Mouse (Mus musculus): Measurements from ENCODE around the gene Figla. TPM values are rescaled to one million over a fixed set of nuclear protein-coding genes. Genes with fewer than 3 reads are reported as not detected.

The Figla gene
- total RNA-seq, 2 experiments from 2014 or later: not detected

DNA sequence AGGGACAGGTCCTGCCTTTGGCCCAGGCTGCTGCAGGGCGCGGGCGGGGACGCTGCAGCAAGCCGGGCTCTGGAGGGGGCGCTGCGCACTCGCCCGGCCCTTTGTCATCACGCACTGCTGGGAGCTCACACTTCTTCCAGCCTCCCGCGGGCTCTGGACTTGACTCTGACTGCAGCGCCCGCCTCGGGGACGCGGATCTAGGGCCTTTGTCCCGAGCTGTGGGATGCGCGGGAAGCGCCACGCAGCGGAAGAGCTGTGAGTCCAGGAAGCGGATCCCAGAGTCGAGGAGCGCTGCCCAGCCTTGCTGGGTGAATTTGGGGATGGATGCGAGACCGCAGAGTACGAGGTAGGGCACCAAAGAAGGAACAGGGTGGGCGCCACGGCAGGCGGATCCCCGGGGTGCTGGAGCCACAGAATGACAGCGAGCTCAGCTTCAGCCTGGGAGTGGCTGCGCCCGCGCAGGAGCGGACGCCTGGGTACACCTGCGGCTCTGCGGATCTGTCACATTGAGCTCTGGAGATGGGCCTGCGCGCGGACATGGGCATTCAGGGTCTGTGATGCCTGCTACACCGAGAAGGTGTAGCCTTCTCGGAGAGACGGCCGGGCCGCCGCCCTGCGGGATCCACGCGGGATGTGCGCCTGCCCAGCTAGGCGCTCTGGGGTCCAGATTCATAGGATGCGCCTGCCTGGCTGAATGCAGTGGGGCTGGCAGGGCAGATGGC, 12.8 kb downstream of the Figla start, which contains the start of gene Add2:
Gene Add2 (plus strand): TSS at position 81 of the 722 bp plus-strand sequence.
- DNase-seq: peak; percentile 35

DNA sequence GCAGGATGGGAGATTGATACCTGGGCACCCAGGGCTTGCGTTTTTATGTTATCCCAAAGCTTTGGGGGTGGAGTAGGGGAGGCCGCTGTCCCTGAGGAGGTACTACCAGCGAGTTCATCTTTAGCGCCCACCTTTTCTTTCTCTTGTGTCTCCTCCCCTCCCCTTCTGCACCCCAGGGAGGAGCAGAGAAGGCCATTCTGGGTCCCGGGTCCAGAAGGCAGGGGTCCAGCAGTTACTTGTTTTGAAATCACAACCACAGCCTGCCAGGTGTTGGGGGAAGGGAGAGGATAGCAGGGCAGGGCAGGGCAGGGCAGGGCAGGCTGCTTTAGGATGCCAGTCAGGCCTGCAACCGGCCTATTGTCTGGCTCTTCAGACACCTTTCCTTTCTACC, 13.3 kb downstream of the Figla start:
- no peak for DNase-seq

DNA sequence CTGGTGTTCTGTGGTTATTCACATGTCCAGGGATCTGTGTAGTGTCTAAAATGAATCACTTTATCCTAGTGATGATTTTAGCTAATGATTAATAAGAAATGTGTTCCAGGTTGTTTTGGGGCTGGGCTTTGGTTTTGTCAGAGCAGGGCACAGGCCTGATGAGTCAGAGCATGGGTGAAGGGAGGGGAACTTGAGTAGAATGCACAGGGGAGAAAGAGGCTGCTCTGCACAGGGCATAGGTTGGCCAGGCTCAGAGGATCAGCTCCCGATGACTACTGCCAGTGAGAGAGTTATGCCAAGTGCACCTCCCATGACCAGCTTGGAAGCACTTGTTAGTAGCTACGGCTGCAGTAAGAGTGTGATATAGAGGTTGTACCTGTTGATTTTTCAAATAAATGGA, 15.6 kb downstream of the Figla start:
- no peak for DNase-seq

DNA sequence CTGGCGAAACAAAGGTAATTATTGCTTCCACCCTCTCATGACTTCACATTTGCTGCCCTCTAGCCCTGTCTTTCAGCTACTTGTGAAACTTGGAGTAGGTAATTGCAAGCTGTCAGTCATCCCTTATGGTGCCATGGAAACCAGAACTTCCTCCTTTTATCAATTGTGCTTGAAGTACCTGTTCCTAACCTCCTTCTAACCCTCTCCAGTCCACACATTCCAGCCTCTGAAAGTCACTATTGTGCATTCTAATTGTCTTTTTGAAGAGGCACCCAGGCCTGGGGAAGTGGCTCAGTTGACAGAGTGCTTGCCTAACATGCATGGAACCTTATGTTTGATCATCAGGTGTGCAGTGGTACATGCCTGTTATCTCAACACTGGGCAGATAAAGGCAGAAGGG, 17.7 kb downstream of the Figla start:
- no peak for DNase-seq

DNA sequence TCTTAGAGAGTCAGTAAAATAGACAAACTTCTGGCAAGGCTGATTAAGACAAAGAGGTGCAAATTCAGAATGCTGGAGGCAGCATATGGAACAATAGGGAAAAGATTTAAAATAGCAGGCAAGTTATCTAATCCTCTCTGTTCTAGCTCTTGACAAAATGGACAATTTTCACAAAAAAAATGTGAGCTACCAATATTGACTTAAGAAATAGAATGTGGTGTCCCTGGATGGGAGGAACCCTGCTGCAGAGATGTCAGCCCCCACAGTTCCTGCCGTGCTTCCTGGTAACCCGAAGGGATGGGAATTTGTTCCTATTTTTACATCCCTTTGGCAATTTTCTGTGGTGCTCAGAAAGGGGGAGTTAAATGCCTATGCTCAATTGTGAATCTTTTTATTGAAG, 22.9 kb downstream of the Figla start:
- no peak for DNase-seq

DNA sequence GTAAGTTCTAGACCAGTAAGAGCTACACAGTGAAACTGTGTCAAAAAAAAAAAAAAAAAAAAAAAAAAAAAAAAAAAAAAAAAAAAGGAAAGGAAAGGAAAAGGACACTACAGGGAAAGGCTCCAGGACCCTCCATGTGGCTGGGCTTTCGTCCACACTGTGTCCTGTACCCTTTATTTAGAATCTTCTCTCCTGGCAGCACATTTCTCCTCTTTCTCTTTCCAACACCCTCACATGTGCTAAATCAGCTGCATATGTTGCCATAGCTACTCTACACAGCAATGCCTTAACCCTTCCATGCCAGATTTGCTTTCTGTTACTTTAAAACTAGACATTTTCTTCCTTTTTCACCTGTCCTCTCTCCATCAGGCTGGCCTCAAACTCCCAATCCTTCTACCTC, 24.2 kb downstream of the Figla start:
- DNase-seq: no peak

DNA sequence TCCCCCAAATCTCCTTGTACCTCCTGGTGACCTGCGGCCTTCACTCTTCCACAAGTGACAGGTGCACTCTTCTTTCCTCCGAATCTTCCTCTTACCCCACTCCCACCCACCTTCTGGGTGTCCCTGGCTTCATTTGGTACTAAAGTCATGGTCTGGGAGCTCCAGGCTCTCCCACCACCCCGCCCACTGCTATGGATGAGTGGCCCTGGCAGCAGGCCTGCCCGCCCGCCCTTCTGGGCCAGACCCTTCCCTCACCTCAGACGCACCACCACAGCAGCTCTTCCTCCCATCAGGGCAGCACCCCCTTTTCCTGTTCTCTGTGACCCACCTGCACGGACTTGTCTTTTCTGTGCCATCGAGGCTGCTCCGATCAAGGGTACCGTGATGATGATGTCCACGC, 31.5 kb downstream of the Figla start:
- no peak for DNase-seq

DNA sequence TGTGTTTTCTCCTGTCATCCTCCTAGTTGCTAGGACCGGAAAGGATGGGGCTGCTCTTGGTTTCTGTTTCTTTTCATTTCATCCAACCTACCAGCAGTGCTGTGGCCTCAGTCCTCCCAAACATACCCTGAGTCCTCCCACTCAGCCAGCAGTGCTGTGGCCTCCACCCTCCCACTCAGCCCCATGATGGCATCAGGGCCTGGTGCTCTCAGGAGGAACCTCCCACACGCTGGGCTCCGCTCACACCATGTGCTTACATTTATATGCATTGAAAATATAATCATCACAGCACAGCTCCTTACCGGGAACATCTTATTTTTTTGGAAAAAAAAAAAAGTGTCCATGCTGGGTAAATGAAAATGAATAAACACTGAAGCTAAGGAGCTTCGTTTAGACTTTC, 32.5 kb downstream of the Figla start:
- no peak for DNase-seq

DNA sequence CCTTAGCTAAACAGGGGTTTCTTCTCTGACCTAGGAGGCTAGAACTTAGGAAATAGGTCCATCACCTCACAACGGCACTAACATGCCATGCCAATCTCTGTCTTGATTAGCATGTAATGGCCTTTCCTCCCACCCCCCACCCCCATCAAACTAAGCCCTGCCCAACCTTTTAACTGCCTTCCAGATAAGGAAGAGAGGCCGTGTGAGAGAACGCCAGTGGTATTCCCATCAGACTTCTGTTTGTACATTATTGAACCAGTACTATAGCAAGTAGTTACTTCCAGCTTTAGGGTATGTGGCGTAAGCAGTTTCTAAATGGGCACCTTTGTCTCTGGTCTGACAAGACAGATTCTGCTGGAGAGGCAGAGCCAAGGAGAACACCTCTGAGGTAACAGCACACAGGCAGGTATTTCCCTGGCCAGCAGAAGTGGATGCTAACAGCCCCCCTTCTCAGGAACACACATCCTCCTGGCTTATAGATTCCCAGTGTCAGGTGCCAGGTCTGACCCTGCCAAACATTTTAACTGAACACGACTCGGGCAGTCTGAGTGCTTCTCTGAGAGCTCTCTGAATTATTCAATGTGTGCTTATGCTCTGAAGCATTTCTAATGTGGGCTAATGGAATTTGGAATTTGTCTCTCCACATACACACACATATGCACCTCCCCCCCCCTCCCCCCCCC, 34.8 kb downstream of the Figla start:
- no peak for DNase-seq

DNA sequence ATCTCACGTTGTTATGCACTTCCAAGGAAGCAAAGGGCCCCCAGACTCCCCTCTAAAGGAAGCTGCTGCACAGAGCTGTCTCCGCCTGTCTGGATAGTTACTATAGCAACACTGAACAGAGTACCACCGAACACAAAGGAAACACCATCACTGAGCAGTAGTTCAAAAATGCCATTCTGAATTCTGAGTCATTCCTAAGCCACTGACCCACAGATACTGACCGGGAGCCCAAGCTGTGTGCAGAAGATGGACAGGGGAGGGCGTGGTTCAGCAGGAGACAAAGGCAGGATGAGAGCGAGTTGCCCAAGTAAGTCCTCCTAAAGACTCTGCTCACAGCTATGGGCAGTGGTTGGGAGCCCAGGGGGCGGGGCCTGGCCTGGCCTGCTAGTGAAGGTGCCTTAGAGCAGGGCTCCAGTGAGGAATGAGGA, 36.1 kb downstream of the Figla start:
- peak; percentile 11 for DNase-seq

DNA sequence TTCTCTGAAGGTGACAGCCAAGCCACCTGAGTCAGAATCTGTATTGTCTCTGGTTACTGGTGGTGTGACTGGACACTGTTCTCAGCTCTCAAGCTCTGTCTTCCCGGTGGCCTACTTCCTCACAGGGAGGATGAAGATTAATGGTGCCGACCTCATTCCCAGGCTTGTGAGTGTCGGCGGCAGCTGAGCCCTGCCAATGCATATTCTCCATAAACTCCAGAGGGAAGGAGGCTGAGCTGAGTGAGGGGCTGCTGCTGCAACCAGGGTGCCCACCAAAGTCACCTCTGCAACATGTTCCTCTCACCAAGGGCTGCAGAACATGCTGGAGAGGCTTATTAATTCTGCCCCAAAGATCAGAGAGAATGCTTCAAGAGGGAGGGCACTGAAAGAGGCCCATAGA, 36.6 kb downstream of the Figla start:
- DNase-seq: no peak

DNA sequence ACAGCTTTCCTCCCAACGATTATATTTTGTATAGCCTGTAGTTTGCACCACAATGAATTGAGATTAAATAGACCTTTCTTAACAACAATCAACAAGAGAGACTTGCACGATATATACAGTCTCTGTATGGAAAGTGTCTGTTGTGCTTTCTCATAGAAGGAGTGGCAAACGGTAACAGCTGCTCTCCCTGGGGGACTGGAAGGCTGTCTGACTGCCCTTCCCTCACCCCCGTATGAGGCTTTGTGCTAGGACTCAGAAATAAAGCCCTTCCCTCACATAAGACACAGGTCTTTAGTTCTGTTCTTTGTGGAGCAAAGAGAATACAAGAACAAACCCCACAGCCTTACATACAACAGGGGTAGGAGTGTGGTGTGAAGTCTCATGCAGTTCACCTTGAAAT, 37.1 kb downstream of the Figla start:
- DNase-seq: no peak

DNA sequence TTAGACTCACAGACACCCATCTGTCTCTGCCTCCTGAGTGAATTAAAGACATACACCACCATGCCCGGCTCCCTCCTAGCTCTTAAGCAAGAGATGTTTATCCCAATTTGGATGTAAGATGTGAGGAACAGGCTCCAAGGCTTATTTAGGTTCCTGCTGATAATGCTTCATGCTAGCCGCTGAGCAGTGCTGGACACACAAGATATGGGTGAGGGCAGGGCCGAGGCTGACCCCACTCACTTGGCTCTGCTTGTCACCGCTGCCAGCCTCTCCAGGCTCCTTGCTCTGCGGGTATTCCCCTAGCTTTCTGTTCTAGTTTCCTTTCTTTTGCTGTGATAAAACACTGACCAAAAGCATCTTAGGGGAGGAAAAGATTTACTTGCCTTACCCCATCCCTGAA, 37.6 kb downstream of the Figla start:
- DNase-seq: no peak

DNA sequence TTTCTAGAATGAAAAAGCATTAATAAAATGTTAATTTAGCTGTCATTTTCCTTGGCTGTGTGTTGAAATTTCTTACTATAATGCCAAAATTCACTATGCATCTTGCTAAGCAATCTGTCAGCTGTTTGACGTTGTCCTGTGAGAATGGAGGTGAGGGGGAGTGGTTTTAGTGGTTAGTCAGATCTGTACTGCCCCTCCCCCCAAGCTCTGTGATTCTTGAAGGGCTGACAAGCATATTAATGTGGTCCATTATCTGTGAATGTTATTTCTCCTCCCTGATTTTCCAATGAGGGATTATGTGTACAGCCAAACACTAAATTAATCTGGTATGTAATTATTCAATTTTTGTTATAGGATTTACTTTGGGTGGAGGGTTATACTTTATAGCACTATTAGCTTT, 42.5 kb downstream of the Figla start:
- DNase-seq: no peak

DNA sequence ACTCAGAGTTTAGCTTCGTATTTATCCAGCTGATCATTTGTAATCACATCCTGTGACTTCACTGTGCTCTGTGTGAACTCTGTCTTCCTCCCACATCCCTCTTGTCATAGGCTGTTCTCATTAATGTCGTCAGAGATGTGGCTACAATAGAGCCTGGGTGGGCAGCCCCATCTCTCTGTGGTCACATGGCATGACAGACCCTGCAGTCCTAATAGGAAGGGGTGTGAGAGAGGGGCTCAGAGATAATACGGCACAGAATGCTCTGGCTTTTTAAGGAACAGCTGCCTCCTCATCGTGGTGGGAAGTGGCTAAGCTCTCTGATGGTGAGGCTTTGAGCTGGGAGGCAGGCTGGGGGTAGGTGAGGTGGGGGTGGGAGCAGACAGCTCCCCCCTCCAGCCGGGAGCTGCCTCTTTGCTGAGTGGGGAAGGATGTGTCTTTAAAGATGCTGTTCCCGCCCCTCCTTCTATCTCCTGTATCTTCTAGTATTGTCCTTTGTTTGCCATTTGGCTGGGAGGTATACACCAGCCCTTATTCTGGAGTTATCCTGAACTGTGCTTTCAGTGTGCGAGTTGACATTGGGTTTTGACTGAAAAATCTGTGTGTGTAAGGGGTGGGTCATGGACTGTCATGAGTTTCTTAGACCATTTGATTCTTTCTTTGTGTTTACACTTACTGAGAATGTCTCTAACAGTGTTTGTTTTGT, 43.3 kb downstream of the Figla start:
- DNase-seq: no peak

DNA sequence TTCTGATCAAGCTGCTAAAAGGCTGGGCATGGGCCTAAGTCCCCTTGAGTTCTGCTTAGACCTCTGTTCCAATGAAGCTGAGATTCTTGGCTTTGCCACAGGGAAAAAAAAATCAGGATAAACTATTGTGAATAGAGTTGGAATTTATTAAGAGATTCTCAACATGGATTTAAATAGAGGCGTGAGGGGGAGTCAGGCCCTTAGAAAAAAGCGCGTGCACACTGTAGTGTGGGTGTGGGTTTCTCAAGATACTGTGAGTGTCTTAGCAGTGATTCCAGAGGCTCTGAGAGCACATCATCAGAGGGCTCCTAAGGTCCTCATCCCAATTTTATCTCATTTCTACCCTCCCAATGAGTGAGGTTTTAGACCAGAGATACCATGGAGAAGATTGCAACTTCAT, 44.2 kb downstream of the Figla start:
- DNase-seq: no peak

DNA sequence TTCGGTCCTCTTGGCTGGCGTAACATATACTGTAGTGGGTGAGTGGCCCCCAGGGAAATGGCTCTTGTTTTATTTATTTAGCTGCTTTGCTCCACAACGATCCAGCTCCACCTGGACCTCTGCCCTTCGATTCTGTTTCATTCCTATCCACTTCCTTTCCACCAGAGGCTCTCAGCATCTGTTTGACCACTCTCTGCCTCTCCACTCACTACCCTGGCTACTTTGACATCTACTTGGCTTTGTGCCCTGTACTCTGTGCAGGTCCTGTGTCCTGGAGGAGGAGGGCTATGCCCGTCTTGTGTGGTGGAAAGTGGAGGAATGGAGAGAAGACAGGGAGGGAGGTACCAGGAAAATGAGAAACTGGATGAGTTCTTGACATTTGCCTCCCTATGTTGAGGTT, 46.3 kb downstream of the Figla start:
- DNase-seq: no peak

DNA sequence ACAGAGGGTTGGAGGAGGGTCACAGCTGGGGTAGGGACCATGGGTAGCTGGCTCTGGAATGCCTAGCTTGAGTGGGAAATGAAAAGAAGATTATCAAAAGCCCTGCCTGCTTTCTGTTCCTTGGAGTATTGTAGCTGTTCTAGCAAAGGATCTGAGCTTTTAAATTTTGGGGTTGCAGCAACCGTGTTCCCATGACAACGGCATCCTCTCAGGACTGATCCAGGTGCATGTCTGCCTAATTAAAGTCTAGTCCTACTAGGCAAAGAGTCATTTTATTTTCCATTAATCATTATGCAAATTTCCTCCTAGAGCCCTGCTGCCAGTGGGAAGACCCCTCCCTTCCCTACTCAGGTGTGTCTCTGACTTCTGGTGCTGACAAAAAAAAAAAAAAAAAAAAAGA, 46.7 kb downstream of the Figla start:
- no peak for DNase-seq

DNA sequence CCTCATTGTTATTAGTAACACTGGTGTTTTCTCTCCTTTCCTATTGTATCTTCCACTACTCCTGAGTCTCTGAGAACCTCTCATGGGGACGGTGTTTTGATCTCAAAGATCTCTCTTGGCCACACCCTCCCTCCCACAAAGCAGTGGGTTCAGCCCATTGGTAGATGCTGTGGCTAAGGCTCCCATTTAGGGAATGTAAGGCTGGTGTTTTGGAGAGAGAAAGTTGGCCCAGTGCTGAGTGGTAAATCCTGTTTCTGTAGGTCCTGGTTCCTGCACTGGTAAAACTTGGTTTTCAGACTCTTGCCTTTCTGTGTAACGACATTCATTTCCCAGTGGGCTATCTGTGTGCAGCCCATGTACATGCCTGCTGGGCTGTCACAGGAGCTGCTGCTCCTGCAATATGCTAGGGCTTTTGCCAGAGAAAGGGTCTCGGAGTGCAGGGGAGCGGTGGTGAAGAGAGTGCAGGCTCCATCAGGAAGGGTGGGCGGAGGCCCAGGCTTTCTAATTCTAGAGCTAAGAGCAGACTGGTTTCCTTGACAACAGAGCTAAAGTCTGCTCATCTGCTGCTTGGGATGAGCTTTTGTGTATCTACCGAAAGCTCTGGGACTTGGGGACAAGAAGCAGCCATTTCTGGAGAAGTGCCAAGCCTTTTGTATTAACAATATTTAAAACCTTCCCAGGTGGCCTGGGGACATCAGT, 48.5 kb downstream of the Figla start:
- DNase-seq: no peak

DNA sequence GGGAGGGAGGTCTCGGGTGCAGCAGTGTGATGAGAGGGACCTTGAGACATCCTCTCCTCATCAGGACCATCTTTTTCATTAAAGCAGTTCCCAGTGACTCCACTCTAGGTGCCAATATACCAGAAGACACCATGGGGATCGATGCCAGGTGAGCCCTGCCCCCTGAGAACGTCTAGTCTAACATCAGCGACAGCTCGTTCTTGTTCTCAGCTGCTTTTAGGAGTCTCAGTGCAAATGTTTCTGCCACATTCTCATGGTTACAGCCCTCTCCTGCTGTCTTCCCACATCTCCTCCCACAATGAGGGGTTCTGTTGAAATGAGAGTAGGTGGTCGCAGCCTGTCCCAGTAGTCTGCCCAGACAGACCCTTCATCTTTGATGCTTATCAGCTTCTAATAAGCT, 50.8 kb downstream of the Figla start:
- DNase-seq: no peak

DNA sequence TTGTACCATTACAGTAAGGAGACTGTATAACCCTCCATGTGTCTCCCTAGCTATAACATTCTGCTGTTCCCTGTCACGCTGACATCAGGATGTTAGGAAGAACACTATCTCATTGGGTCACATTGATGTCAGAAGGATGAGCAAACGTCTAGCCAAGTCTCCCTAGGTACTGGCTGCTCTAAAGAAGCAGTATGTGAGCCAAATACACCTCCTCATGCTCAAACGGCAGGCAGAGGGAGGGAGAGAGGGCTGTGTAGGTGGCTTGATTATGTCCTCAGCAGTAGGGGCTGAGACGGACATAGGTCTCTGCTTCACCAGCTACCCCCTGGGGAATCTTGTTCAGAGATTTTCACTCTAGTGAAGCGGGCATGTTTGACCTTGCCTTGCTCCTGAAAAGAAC, 51.2 kb downstream of the Figla start:
- DNase-seq: no peak

DNA sequence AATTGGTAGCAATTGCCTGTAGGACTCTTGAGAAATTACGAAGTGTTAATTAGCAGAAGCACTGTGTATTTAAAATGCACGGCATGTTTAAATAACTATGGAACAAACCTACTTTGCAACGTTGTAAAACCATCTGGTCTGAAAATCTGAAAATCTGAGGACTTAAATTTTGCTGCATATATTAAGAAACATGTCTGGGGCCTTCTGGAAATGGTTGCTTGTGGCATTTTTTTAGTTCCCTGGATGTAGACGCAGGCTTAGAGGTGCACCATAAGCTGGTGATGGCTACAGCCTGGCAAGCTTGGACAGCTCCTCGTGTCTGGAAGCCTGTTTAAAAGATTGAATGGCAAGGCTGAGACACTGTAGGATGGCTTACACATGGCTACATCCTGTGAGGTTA, 53.0 kb downstream of the Figla start:
- no peak for DNase-seq

DNA sequence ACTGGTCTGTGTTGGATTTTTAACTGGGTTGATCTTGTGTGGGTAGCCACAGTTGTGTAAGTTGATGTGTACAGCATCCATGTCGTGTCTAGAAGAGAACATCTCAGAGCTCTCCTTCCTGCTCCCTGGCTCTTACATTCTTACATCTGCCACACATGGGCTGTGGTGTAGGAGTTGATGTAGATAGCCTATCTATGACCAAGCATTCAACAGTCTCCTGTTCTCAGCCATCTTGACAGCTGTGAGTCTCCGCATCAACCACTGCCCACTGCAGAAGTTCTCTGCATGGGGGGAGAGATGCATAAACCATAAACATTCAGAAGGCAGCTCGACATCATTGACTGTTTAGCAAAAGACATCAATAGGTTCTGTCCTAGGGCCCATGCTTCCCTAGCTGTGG, 53.9 kb downstream of the Figla start:
- DNase-seq: no peak

Data from heart, postnatal 4 days (tissue).